Mouse (Mus musculus): Measurements from ENCODE around the gene Pkp1.

Pkp1 gene

DNA sequence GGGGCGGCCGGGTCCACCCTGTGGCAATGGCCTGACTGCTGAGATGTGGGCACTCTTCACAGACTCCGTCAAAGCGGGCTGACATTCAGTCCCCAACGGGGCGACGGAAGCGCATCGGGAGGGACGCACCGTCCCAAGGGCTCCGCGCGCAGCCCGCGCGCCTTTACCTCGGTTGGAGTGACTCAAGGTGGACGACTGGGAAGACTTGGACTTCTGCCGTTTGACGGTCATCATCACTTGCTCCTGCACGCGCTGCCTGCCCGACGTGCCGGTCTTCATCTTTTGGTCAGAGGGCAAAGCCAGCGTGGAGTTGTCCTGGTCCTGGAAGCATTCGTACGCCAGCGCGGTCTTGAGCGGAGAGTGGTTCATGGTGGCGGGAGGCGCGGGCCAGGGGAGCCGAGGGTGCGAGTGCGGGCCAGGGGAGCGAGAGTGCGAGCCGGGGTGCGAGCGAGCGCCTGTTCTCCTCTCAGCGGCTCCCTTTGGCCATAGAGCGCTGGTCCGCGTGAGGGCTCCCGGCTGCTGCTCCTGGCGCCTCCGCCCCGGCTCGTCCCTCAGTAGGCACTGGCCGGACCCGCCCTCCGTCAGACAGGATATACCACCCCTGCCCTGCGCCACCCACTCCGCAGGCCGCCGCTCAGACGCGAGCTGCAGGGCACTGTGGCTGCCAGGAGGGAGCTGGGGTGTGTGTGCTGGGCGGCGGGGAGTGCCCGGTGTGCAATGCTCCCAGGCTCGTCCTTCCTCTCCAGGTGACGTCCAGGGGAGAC, at the start of gene Pkp1:
TSS of gene Pkp1 (minus strand) at position 564 of the 764 bp plus-strand sequence.
- no peak for DNase-seq (ENCODE audit: extremely low spot score, low read depth, low spot score)

DNA sequence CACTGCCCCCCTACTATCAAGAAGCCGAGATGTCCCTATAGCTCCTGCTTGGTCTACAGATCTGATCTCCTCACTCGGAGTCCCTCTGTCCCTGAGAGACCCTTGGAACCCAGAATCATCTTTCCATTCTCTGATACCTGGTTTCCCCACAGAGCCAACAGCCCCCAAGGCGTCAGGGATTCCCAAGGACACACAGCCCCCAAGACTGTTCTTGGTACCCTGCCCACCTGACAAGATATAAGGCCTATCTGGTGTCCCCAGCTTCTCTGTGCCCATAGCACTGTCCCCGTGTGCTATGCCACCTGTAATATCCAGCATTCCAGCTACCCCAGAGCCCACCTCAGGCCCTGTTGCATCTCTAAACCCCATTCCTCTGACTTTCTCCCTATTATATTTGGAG, 48.7 kb upstream of the Pkp1 start:
- no peak for DNase-seq (ENCODE audit: extremely low spot score, low read depth, low spot score)

GRCm38 (mm10) chr1:135964561-135964960, 45.6 kb upstream of the Pkp1 start:
- no peak for DNase-seq (ENCODE audit: extremely low spot score, low read depth, low spot score)

DNA sequence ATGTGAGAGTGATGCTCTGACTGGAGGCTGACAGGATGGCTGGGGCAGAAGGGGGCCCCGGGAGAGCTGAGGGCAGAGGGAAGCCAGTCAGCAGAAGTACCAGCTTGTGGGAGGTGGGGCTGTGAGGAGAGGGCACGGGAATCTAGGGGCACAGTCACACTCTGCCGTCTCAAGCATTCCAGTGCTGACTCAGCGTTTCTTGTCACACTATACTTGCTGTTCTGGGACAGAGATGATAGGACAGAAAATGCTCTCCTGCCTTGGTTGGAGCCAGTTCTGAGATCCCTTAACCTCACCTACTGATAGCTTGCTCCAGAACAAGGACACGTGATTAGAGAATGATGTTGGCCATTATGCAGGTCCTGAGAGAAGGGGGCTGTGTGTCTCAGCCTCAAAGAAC, 44.2 kb upstream of the Pkp1 start:
- no peak for DNase-seq (ENCODE audit: extremely low spot score, low read depth, low spot score)

DNA sequence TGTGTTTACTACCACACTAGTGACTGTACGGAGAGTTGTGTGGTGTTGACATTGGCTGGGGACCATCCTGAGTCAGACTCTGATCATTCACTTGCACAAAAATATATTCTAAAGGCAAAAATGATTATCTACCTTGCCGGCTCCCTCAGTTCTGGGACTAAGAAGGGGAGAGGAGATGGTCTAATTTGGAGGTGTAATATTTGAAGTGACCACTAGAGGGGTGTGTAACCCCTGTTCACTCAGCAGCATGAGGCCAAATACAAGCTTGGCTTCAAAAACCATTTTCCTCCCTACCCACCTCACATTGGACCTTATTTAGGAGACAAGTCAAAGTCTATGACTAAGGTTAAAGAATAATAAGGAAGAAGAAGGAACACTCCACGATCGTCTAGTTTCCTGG, 39.5 kb upstream of the Pkp1 start:
- peak; percentile 54 for DNase-seq (ENCODE audit: extremely low spot score, low read depth, low spot score)

GRCm38 (mm10) chr1:135948871-135949270, 29.9 kb upstream of the Pkp1 start:
- DNase-seq (ENCODE audit: extremely low spot score, low read depth, low spot score): no peak

- DNase-seq (ENCODE audit: extremely low spot score, low read depth, low spot score): no peak
Observed at GRCm38 (mm10) chr1:135946247-135946646, 27.2 kb upstream of the Pkp1 start.

- peak; percentile 50 for DNase-seq (ENCODE audit: extremely low spot score, low read depth, low spot score)
Observed at GRCm38 (mm10) chr1:135945711-135946110, 26.7 kb upstream of the Pkp1 start.

GRCm38 (mm10) chr1:135944526-135945259, 25.7 kb upstream of the Pkp1 start:
- DNase-seq (ENCODE audit: extremely low spot score, low read depth, low spot score): peak; percentile 72

DNA sequence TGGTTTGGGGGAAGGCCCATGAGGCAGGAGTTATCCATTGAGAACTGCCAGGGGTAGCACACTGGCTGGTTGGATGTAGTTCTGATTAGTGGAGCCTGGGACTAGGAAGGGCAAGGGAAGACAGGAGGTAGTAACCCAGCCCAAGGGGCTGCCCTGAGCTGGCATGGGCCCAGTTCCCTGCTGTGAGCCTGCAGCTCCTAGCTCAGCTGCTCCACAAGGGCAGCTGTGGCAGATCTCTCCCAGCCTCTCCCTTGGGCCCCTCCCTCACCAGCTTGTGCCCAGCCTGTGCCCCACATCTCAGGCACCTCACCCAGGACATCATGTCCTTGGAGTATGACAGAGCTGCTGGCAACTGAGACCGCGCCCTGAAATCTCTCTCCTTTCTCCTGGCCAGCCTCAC, 24.7 kb upstream of the Pkp1 start:
- no peak for DNase-seq (ENCODE audit: extremely low spot score, low read depth, low spot score)

- no peak for DNase-seq (ENCODE audit: extremely low spot score, low read depth, low spot score)
Observed at GRCm38 (mm10) chr1:135942116-135942515, 23.1 kb upstream of the Pkp1 start.

GRCm38 (mm10) chr1:135941259-135942006, 22.4 kb upstream of the Pkp1 start:
- no peak for DNase-seq (ENCODE audit: extremely low spot score, low read depth, low spot score)

- no peak for DNase-seq (ENCODE audit: extremely low spot score, low read depth, low spot score)
Observed at GRCm38 (mm10) chr1:135936091-135936490, 17.1 kb upstream of the Pkp1 start.

- DNase-seq (ENCODE audit: extremely low spot score, low read depth, low spot score): no peak
Observed at GRCm38 (mm10) chr1:135933704-135934293, 14.8 kb upstream of the Pkp1 start.

DNA sequence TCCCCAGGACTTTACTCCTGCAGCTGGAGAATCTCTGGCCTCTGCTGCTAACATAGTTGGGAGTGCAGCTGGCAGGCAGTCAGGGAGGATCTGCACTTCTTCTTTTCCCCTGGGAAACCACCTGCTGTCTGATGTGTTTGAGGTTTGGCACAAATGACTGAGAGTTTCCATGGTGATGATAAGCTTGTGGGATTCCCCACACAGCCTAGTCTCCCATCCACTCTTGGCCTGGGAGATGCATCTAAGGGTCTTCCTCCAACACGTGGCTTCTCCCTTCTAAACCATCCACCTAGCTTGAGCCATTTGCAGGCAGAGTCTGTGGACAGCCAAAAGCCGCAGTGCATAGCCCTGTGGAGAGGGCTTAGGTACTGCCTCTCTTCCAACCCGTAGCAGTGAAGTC, 10.9 kb upstream of the Pkp1 start:
- DNase-seq (ENCODE audit: extremely low spot score, low read depth, low spot score): no peak

DNA sequence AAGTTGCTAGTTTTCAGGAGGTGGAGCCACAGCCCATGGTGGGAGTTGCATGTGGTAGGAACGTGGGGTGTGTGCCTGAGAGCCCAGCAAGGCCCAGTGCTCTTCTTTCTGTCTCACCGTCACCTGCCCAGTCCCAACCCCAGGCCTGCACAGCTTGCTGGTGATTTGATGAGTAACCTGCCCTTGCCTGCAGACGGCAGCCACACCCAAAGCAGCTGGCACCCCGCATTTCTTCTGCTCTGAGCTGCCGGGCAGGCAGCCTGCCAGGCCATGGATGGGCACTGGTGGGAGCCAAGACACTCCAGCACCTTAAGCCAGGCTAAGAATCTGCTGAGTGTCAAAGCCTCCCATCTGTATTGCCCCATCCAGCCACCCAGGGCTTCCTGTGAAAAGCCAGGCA, 6.8 kb upstream of the Pkp1 start:
- DNase-seq (ENCODE audit: extremely low spot score, low read depth, low spot score): no peak

GRCm38 (mm10) chr1:135924377-135924994, 5.5 kb upstream of the Pkp1 start:
- DNase-seq (ENCODE audit: extremely low spot score, low read depth, low spot score): no peak

DNA sequence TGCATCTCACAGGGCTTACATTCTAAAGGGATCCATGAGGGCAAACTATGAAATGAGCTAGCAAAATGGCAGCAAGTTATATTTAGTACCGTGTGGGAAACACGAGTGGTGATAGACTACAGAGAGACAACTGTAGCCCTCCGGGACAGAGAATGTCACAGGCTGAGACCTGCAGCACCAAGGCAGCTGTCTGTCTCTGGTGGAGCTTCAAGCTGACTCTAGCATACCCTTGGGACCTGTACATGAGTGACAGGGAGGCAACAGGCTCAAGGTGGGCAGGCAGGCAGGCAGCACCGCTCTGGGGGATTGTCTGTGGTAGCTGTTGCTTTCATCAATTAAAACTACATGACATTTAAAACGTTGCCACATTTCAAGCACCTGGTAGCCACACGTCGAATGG, 4.2 kb upstream of the Pkp1 start:
- no peak for DNase-seq (ENCODE audit: extremely low spot score, low read depth, low spot score)

DNA sequence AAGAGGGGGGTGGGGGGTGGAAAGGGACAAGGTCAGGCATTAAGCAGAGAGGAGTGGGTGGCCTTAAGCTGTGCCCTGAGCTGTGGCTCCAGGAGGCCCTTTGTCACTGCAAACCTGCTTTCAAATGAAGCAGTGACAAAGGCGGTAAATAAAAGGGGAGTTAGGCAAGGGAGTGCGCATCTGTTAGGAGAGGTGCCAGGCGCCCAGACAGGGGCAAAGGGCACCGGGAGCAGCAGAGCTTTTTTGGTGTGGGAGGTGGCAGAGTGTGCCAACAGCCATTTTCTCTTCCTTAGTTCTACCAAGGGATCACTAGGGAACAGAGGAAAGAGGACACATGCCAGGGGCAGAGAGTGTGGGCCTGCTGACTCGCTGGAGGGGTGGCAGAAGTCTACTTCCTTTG, 1.8 kb downstream of the Pkp1 start:
- no peak for DNase-seq (ENCODE audit: extremely low spot score, low read depth, low spot score)

- no peak for DNase-seq (ENCODE audit: extremely low spot score, low read depth, low spot score)
Observed at GRCm38 (mm10) chr1:135916486-135917058, 2.4 kb downstream of the Pkp1 start.

DNA sequence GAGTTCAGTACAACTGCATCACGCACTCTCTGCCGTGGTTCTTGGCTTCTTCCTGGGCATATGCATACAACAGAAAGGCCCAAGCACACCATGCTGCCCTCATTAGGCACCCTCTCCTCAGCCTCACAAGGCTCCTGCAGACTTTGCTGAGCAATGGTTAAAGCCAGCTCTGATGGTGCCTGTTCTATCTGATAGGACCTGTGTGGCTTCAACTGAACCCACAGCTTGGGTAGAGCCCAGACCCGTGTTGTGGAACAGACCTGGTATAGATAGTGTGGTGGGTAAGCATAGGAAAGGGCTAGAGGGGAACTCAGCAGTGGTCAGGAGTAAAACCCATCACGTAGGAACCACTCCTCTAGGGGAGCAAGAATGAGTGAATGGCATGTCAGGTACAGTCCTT, 5.3 kb downstream of the Pkp1 start:
- DNase-seq (ENCODE audit: extremely low spot score, low read depth, low spot score): no peak

Measured in hindlimb bud, embryonic 11.5 days (tissue).